Mouse (Mus musculus) spleen, adult 18-20 months (tissue): ENCODE measurements around the gene Gp1ba.
A peak's percentile ranks its signal among the peaks of the same experiment; 100 is the strongest.

Source experiments
- DNase-seq, 2 experiments: peaks; one replicate each; pipeline ENCODE4 v3.0.0; 2022; ENCODE audit warnings: mixed read lengths in 2 of 2

The Gp1ba gene

DNA sequence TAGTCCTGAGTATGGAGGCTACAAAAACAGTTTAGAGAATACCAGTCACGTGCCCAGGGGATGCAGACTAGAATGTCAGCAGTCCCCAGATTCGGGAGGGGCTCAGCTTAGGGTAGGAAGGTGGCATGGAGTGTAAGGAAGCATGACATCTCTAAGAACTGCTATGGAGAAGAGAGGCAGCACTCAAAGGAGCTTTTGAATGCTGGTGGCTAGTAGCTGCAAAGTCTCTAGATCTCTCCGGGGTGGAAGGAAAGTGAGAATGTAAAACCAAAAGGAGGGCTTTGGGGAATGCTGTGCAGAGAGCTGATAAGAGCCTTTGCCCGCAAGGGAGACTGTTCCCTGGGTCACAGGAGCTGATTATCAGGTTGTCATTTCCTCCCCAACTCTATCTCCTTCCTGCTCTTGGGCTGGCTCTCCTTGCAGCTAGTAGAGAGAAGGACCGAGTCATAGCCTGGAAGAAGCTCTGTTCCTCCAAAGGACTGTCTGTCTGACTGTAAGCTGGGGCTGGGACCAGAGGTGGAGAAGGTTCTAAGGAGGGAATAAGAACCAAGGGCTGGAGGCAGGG lies at the start of gene Gp1ba:
Gp1ba (plus strand) TSS at position 409 of the 565 bp plus-strand sequence.
- no peak for DNase-seq

DNA sequence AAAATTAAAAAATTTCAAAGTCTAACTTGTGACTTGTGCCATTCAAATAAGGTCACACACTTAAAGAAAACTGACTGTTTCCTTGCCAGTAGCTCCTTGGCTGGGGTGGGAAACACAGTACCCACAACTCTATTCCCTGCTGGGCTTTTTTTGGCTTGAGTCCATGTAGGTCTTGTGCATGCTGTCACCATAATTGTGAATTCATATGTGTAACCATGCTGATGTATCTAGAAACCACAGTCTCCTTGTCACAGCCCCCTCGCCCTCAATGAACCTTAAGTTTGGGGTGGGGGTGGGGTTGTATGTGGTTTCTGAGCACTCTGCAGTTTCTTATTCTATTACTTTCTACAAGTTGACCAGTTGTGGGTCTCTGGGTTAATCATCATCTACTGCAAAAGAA lies 47.2 kb upstream of the Gp1ba start:
- DNase-seq = no peak

DNA sequence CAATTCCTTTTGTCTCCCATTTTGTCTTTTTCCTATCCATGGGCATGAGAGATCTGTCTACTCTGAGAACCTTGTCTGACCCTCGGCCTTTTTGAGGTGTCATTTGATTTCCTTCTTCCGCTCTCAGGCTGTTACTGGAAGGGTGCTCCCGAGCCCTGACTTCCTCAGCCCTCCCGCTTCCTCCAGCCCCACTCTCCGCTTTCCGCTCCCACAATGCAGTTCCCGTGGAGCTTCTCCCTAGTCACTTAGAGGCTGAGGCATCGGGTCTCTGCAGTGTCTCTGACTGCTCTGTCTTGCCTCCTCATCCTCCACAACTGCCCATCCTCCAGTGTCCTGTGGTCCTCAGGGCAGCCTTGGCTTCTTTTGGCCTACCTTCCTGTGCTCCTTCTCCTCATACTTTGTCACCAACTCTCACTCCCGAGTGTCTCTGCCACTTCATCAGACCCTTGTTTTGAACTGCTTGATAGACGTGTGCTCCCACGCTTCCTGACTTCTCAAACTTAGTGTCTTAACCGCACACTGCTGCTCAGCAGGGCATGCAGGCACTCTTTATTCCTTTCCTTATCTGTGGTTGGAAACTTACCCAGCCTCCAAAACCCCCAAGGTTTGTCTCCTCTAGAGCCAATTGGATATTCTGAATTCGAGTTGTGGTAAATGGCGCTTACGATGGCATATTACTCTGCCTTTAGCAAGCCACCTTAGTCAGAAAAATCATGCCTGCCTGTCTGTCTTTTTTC lies 44.5 kb upstream of the Gp1ba start:
- no peak for DNase-seq

DNA sequence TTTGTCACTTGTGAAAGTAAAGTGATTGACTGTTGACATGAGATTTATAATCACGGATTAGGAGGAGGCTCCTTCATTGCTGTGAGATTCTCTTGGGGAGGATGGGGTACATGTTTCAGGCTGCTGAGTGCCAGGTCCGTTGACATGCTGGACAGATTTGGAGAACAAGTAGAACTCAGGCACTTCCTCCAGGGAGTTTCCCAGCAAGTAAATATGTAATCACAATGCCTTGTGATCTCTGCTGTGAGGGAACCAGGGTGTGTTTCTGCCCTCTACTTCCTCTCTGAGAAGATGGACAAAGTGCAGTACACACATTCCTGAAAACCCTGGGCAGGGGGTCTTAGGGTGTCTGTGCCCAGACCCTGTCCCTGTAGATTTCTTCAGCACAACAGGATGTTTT lies 43.3 kb upstream of the Gp1ba start:
- no peak for DNase-seq

DNA sequence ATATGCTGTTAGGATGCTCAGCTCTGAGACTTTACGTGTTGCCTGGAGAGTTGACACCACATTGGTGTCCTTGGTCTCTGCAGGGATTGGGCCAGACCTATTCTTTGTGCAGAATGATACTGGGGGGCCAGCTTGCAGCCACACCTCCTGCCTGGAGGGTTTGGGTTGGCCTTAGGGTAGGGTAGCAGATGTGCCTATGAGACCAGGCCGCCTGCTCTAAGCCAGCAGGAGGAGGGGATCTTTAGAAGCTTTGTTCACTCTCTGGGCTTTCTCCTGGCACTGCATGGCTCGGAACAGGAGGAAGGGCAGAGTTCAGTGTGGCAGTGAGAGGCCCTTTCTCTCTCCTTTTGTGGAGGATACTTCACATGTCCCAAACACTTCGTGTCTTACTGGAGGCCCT lies 42.8 kb upstream of the Gp1ba start:
- DNase-seq = no peak

DNA sequence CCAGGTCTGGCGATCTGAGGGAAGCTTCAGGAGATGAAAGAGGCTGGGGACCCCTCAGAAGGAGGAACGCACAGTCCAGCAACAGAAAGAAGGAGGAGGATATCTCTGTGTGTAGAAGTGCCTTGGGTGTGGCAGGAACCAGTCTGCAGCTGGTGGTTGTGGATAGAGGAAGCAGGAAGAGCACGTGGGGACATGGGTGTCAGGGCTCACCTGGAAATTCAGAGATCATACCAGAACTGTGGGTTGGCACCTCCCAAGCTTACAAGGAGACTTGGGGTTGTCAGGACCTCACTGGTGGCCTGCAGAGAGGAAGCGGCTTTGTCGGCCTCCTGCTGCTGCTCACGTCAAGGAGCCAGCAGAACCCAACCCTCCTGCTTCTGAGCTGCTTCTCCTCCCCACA lies 41.6 kb upstream of the Gp1ba start:
- DNase-seq = no peak

DNA sequence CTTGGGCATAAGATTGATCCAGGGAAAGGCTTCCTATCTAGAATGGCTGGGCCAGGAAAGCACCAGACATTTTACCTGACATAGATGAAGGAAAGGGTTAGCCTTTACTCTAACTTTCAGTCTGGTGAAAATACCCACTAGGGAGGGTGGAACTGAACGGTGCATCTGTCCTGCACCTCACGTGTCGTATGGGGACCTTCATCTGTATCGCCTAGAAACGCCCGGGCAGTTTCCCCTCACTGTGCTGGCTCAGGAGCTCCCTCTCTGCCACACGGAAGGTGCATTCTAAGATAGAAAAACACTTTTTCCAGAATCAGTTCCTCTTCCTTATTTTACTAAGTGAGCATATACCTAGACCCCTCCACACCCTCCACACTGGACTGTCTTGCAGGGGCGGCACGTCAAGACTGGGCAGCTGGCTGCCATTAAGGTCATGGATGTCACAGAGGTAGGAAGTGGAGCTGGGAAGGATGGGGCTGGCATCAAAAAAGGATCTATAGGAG lies 40.4 kb upstream of the Gp1ba start:
- no peak for DNase-seq

DNA sequence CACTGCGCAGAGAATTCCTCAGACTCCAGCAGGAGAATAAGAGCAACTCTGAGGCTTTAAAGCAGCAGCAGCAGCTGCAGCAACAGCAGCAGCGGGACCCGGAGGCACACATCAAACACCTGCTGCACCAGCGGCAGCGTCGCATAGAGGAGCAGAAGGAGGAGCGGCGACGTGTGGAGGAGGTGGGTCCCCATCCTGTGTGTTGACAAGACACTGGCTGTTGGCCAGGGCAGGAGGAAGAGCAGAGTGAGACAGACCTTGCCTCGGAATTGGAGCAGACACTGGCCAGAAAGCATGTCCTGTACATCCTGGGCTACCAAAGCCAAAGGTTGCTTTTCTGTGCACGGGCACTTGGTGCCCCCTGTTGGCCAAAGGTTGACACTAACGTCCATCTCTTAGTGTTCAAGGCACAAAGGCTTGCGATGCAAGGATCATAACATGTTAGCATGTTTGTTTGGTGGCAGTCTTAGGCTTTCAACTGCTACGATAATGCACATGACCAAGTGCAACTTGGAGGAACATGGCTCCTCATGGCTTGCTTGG lies 33.8 kb upstream of the Gp1ba start:
- DNase-seq = peak; percentile 59 to 76

DNA sequence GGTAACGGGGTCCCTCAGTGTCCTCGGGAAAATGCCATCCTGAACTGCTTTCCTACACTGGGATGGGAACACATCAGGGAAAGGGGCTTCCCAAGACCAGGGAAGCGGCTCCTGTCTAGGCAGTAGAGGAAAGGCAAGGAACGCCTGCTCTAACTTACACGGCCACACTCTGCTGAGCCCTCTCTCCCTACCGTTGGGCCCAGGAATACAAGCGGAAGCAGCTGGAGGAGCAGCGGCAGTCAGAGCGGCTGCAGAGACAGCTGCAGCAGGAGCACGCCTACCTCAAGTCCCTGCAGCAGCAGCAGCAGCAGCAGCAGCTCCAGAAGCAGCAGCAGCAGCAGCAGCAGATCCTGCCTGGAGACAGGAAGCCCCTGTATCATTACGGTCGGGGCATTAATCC lies 32.2 kb upstream of the Gp1ba start:
- no peak for DNase-seq

DNA sequence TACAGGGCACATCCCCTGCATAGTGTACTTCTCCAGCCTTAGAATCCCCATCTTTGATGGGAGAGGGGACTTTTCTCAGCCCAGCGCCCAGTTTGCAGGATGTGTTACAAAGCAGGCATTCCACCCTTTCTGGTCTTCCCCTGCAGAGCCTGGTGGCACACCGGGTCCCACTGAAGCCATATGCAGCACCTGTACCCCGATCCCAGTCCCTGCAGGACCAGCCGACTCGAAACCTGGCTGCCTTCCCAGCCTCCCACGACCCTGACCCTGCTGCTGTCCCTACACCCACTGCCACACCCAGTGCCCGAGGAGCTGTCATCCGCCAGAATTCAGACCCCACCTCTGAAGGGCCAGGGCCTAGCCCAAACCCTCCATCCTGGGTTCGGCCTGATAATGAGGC lies 31.3 kb upstream of the Gp1ba start:
- DNase-seq = no peak

DNA sequence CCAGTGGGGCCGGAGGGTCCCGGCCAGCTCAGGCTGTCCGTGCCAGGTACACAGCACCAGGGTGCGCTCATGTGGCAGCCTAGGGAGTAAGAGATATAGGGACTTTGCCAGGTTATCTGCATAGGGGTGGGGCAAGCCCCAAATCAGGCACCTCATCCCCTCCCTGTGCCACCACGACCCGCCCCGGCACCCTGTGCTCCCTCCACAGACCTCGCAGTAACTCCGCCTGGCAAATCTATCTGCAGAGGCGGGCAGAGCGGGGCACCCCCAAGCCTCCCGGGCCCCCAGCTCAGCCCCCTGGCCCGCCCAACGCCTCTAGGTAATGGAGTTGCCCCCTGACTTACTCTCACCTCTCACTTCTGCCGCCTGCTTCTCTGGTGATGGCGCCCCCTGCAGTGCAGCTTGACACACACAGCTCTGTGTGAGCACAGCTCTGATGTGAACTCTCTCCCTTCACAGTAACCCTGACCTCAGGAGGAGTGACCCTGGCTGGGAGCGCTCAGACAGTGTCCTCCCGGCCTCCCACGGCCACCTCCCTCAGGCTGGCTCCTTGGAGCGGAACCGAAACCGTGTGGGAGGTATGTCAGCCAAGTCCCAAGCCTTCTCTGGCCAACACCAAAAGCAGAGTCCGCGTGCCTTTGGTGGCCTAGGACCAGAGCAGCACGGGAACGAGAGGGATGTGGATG lies 30.4 kb upstream of the Gp1ba start:
- peak in 1 of 2 experiments; percentile 36 for DNase-seq

DNA sequence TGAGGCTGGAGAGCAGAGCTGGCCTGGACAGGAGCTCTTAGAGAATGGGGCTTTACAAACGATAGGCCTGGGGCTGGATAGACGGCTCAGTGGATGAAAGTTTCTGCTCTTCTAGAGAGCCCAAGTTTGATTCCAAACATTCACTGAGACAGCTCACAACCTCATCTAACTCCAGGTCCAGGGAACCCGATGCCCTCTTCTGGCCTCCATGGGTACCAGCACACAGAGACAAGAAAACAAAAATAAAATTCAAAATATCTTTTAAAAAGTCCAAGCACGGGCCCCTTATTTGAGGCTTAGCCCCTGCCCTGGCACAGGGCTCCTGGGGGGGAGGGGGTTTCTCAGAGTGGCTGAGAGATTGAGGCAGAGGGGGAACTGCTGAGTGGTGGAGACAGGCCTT lies 28.2 kb upstream of the Gp1ba start:
- no peak for DNase-seq

DNA sequence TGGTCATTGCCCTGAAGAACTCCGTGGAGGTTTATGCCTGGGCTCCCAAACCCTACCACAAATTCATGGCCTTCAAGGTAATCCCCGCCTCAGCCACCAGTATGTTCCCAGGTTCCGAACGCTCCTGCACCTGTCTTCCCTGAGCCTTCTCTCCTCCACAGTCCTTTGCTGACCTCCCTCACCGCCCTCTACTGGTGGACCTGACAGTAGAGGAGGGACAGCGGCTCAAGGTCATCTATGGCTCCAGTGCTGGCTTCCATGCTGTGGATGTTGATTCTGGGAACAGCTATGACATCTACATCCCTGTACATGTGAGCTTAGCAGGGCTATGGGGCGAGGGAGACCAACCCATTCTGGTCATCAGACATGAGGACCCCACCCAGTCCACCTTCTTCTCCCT lies 26.4 kb upstream of the Gp1ba start:
- DNase-seq = no peak

DNA sequence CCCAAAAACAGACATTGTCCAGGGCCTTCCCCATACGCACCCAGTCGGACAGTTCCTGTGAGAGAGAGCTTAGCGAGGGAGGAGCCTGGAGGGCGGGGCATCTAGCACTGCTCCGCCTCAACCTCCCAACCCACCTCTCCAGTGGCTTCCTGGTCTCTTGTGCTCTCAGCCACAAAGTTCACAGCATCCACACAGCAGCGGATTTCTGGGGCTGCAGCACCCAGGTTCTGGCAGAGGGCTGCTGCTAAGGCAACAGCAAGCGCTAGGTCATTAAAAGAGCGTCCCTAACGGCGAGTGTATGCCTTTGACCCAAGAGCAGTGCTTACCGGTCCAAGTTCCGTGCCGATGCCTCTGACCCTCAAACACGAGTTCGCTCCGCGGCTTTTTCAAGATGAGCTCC lies 23.8 kb upstream of the Gp1ba start:
- DNase-seq = peak; percentile 67 to 77

DNA sequence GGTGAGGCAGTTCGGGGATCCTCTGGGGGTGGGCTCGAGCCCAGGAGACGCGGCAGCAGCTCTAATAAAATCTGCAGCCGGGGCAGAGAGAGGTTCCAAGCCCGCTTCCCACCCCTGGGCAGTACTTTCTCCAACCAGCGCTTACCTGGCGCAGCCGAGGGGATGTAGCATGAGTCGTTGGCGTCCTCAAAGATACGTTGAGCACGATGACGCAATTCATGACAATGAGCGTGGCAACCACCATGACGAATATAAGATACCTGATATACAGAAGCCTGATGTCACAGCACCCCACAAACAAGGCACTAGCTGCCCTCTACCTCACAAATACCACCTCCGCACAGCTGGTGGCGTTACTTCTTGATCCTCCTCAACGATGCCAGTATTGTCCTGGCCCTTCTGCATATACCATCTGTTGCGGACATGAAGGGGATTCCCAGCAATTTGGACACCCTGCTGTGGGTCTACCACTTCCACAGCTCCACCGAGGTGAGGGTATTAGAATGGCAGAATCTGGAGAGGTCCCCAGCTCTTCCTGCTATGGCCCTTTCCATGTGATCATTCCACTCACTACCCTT lies 23.3 kb upstream of the Gp1ba start, which contains the start of gene 4930544D05Rik:
4930544D05Rik (plus strand) TSS at position 333 of the 578 bp plus-strand sequence.
- DNase-seq = no peak

DNA sequence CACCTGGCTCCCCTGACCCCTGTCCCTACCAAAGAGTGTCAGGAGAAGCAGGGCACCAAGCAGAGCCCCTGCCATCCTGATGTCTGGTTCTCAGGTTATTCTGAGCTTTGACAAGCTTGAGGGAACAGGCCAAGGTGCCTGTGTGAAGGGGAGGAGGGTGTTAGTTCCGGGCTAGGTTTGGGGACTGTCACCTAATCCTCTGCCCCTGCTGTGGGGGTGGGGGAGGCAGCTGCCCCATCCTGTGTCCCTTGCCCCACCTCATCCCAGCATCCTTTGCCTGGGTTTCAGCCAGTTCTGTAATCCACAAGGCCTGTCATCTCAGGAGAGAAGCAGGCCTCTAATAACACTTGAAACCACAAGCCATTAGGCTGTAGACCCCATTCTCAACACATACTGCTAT lies 19.8 kb upstream of the Gp1ba start, which contains the start of gene Chrne:
Chrne (minus strand) TSS at position 116 of the 400 bp plus-strand sequence.
- DNase-seq = no peak

DNA sequence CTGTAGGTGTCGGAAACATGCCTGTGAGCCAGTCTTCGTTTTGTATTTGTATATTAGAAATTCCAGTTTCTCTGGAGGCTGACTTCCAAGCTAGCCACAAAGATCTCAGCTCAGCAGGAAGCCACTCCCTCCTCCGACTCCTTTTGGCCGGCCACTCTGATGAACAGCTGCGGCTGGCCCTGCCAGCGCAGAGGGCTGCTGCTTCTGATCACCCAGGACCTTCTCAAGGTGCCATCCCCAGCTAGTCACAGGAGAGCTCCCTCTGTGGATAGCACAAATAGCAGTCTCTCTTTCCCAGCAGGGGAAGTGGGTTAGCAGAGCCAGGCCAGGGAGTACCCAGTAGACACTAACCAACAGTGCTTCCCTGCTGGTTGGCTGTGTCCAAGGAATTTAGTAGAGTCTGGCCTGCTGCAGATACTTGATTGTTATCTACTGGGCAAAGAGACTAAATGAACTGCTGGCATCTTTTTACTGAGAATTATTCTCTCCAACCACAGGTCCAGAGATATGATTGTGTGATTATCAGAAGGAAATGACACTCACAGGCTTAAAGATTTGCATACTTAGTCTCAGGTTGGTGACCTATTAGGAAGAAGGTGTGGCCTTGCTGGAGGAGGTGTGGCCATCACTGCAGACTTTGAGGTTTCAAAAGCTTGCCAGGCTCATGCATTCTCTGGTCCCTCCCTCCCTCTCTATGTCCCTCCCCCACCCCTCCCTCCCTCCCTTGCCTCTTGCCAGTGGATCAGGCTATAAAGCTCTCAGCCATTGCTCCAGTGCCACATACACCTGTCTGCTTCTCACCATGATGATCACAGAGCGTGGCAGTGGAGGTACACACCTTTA lies 16.7 kb upstream of the Gp1ba start:
- no peak for DNase-seq

DNA sequence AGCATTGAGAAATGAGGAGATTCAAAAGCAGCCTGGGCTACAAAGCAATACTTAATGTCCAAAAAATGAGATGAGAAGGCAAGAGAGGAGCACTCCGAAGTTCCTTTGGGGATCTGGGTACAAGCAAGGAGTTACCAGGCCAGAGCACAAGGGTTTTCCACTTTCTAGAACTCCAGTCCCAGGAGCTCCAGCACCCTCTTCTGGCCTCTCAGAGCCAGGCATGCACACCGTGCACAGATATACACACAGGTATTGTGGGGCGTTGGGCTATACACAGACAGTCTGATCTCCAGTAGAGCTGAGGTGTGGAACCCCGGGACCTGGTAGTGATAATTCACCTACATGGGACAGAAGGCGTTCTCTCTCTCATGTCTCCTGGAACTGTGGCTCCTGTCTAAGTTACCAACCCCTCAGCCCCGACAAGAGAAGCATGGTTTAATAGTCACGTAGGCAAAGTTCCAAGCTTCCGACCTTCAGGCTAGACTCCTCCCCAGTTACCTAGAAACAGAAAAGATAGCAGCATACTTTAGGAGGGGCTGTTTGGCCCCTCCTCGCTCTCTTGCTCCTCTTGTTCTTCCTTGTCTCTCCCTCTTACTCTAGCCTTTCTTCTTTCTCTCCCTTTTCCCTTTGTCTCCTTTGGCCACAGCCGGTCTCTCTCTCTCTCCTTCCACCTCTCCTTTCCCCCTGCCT lies 15.7 kb upstream of the Gp1ba start:
- no peak for DNase-seq

DNA sequence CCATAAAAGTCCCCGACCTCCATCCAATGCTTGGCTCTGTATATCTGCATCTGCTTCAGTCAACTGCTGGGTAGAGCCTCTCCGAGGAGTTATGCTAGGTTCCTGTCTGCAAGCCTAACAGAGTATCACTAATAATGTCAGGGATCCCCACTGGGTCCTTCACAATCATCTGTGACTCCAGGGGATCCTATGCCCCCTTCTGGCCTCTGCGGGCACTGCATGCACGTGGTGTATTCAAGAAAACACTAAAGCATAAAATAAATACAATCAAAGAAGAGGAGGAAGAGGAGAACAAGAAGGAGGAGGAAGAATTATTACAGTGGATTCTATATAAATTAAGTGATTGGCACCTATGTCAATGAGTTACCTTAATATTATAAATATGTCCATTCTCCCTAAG lies 13.4 kb upstream of the Gp1ba start:
- DNase-seq = peak in 1 of 2 experiments; percentile 63

DNA sequence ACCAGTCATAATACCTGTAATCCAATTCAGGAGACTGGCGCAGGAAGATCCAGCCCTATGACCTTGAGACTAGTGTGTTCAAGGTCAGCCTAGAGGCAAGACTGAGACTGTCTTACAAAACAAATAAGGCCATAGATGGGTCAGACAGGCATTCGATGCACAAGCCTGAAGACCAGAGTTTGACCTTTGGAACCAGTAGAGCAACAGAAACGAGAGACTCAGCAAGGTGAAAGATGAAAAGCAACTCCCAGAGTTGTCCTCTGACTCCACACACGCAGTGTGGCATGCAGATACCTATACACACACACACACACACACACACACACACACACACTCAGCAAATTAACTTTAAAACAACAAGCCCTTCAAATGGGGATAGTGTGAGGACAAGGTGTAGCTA lies 12.0 kb upstream of the Gp1ba start:
- no peak for DNase-seq

DNA sequence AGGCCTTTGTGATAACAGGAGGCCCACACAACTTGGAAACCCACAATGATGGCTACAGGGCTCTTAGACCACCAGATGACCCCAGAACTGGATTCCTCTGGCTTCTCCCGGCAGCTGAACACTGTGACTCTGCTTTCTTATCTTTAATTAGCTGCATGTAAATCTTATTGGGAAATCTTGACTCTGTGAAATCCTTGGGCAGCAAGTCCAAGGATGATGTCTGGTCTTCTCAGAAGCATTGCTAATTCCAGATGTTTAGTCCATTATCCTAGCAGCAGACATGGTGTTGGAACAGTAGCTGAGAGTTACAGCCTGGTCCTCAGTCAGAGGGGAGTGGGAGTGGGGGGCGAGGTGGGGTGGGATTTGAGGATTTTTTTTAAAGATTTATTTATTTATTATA lies 10.5 kb upstream of the Gp1ba start:
- no peak for DNase-seq

DNA sequence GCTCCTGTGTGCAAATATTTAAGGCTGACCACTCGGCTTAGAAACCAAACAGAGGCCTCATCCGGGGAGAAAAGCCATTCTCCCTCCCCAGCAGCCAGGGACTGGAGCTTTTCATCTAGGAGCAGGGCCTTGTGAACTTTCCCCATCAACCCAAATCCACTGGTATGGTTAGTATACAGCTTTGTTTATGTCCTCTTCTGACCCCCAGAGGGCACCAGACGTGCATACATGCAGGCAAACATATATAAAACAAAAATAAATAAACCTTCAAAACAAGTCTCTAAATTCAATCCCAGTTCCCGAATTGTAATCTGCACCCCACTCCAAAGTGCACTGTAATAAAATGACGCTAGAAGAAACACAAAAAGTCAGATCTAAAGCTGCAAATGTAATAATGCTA lies 9.4 kb upstream of the Gp1ba start:
- DNase-seq = no peak
